Comparison of ENCODE assay signal across 27 mouse cellular contexts in the genomic region with DNA sequence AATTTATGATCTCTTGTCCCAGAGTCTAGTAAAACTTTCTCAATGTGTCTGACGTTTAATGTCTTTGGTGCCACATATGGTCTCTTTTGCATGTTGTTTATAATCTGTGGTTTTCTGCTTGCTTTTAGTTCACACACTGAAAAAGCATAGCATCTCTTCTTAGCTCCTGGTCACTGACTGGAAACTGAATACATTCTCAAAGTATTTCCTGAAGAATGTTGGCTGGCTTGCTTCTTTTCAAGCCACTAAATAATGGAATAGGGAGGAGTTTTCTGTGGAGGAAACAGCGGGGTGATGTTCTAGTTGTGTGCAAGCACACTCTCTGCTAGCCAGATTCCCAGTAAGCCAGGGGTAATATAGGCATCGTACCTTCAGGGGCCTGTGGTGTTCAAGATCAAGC.
DNase-seq lines count a peak whose midpoint lies in the region; ATAC-seq and TF ChIP-seq lines count a peak whose summit lies in the region.
"Had no signal": no experiment of that assay in that cellular context is flagged by ENCODE, and none has a peak within 500 bp of the region (broad histone marks: within the 10 kb centered on the region; RNA-seq: fewer than 3 reads in every experiment).

No protein-coding gene starts in this region.

- 0 out of 2 replicates have a peak overlapping the region, but pooled peaks have one; percentile 8 for H3K27ac ChIP-seq in kidney, embryonic 14.5 days (ENCODE audit: low read depth, low read length)
- H3K27ac ChIP-seq in lung, embryonic 14.5 days (ENCODE audit: low read depth) = no peak overlapping the region
- H3K27ac ChIP-seq: embryonic facial prominence, embryonic 13.5 days; forebrain, embryonic 10.5 days; heart, adult 2 months; heart, embryonic 15.5 days; hindbrain, embryonic 10.5 days; hindbrain, embryonic 14.5 days; intestine, embryonic 15.5 days had no signal

- no peaks in the 10 kb centered on the region for H3K36me3 ChIP-seq in kidney, embryonic 14.5 days (ENCODE audit: control insufficient read depth, insufficient read depth, low read length)
- H3K36me3 ChIP-seq in lung, embryonic 14.5 days (ENCODE audit: insufficient read depth) = no peaks in the 10 kb centered on the region
- H3K36me3 ChIP-seq: embryonic facial prominence, embryonic 13.5 days; forebrain, embryonic 10.5 days; G1E; heart, embryonic 15.5 days; hindbrain, embryonic 10.5 days; intestine, embryonic 15.5 days had no signal

- 45% methylated on average over 3 of the region's 3 CpGs for WGBS in kidney, embryonic 14.5 days
- WGBS in lung, embryonic 14.5 days = 61% methylated on average over 3 of the region's 3 CpGs

- ATAC-seq in kidney, embryonic 14.5 days (ENCODE audit: low FRiP score, low TSS enrichment) = no peak
- no peak for ATAC-seq in lung, embryonic 14.5 days (ENCODE audit: insufficient read depth)
- ATAC-seq: activated CD4-positive, CD25-positive, alpha-beta regulatory T cell, adult 4 months; CD4-positive, CD25-positive, alpha-beta regulatory T cell, adult 4 months; forebrain, embryonic 16.5 days; intestine, embryonic 15.5 days; Patski had no signal

- TF ChIP-seq CTCF in lung, embryonic 14.5 days (IDR thresholded peaks at IDR 0.05; ENCODE audit: low read depth) = no peak

- no peak overlapping the region for H3K4me3 ChIP-seq in kidney, embryonic 14.5 days (ENCODE audit: low read length)
- no peak overlapping the region for H3K4me3 ChIP-seq in lung, embryonic 14.5 days (ENCODE audit: low read depth, low read length)
- H3K4me3 ChIP-seq: embryonic facial prominence, embryonic 13.5 days; erythroblast, embryonic 14.5 days; forebrain, embryonic 10.5 days; heart, adult 2 months; heart, embryonic 15.5 days; hindbrain, embryonic 10.5 days; intestine, embryonic 15.5 days had no signal

- H3K4me1 ChIP-seq in kidney, embryonic 14.5 days (ENCODE audit: control insufficient read depth, insufficient read depth, low read length) = 0 out of 2 replicates have a peak, but pooled peaks cover 4% of the 10 kb centered on the region
- no peaks in the 10 kb centered on the region for H3K4me1 ChIP-seq in lung, embryonic 14.5 days (ENCODE audit: insufficient read depth)
- H3K4me1 ChIP-seq: heart, embryonic 15.5 days; intestine, embryonic 15.5 days had no signal

- no peak for DNase-seq in kidney, adult 8-10 months
- DNase-seq in lung, embryonic 14.5 days = peak; percentile 42
- DNase-seq in lung, postnatal 14 days = no peak
- DNase-seq in adipocyte (ENCODE audit: low spot score) = peak; percentile 8
- DNase-seq in ovary, postnatal 10 days (ENCODE audit: low spot score) = no peak
- DNase-seq in left cerebral cortex, adult 9 months (ENCODE audit: low spot score in 2 of 2) = no peak
- DNase-seq: adrenal gland, adult 2 months; adrenal gland, postnatal 25 days; B cell, adult 2 months; cerebellum, adult 9-10 months; cerebellum, postnatal 25 days; gastrocnemius, postnatal 10 days; heart, adult 2 months had no signal

- no peaks in the 10 kb centered on the region for H3K9me3 ChIP-seq in kidney, embryonic 14.5 days (ENCODE audit: control insufficient read depth, low read length)
- H3K9me3 ChIP-seq in lung, embryonic 14.5 days (ENCODE audit: low read depth, low read length) = no peaks in the 10 kb centered on the region
- H3K9me3 ChIP-seq: forebrain, embryonic 10.5 days; heart, embryonic 15.5 days; hindbrain, embryonic 10.5 days; intestine, embryonic 15.5 days had no signal

- H3K4me2 ChIP-seq in kidney, embryonic 14.5 days (replicated peaks; ENCODE audit: low read depth, low read length) = no peak overlapping the region
- H3K4me2 ChIP-seq in lung, embryonic 14.5 days = no peak overlapping the region
- H3K4me2 ChIP-seq: embryonic facial prominence, embryonic 13.5 days; heart, embryonic 11.5 days; heart, embryonic 15.5 days; hindbrain, embryonic 14.5 days; intestine, embryonic 15.5 days had no signal

- no peaks in the 10 kb centered on the region for H3K27me3 ChIP-seq in kidney, embryonic 14.5 days (ENCODE audit: control insufficient read depth, insufficient read depth, low read length)
- H3K27me3 ChIP-seq in lung, embryonic 14.5 days (ENCODE audit: insufficient read depth, low read length) = no peaks in the 10 kb centered on the region
- H3K27me3 ChIP-seq: embryonic facial prominence, embryonic 13.5 days; heart, embryonic 15.5 days; intestine, embryonic 15.5 days; Patski had no signal

- no peak overlapping the region for H3K9ac ChIP-seq in kidney, embryonic 14.5 days (ENCODE audit: low read depth, low read length)
- no peak overlapping the region for H3K9ac ChIP-seq in lung, embryonic 14.5 days
- H3K9ac ChIP-seq: embryonic facial prominence, embryonic 13.5 days; heart, embryonic 15.5 days; hindbrain, embryonic 14.5 days; intestine, embryonic 15.5 days had no signal

Comparison
In these comparisons a context has a peak if more than half of its experiments do, and no peak if none do; other contexts are left out.
1. DNase-seq: peak in lung, embryonic 14.5 days (single experiment) and adipocyte (single experiment); none in kidney, adult 8-10 months (0 of 2), lung, postnatal 14 days (single experiment), ovary, postnatal 10 days (single experiment) and left cerebral cortex, adult 9 months (0 of 2).